Mouse (Mus musculus): ENCODE results near the gene 2310030G06Rik. TPM values are rescaled to one million over a fixed set of nuclear protein-coding genes. Genes with fewer than 3 reads are reported as not detected.

Gene 2310030G06Rik
- polyA plus RNA-seq, 2 experiments, result 1.8 to 2.3 TPM

GRCm38 (mm10) chr9:50742744-50743143 lies 3.6 kb downstream of the 2310030G06Rik start:
- 45% methylated on average over 2 of the region's 2 CpGs for WGBS (ENCODE audit: insufficient replicate concordance)
- no peak for ATAC-seq (ENCODE audit: insufficient read depth)

GRCm38 (mm10) chr9:50742261-50742660 lies 4.1 kb downstream of the 2310030G06Rik start:
- ATAC-seq (ENCODE audit: insufficient read depth), result no peak
- Histone ChIP-seq H3K36me3 (replicated peaks; ENCODE audit: control insufficient read depth, insufficient read depth, low read depth) (no peaks in the 10 kb centered on the region), H3K27ac (no peak overlapping the region), H3K9ac (replicated peaks) (no peak overlapping the region), H3K4me1 (replicated peaks; ENCODE audit: control insufficient read depth in 2 of 2, insufficient read depth in 2 of 2, low read length in 1 of 2) (peaks cover 4 to 5% of the 10 kb centered on the region in 2 experiments; a peak in 1 of 4 replicates), H3K4me3 (ENCODE audit: insufficient read depth in 1 of 2, low read depth in 2 of 2, low read length in 2 of 2) (no peak overlapping the region), H3K4me2 (ENCODE audit: low read depth) (no peak overlapping the region), H3K27me3 (ENCODE audit: control insufficient read depth, insufficient read depth, low read length) (no peaks in the 10 kb centered on the region; the same call in 1 of the 2 replicates), H3K9me3 (ENCODE audit: control insufficient read depth, low read length) (no peaks in the 10 kb centered on the region)
- DNase-seq (ENCODE audit: low read depth in 3 of 3, low spot score in 3 of 3), result no peak
- WGBS (ENCODE audit: insufficient replicate concordance), result 59% methylated on average over 3 of the region's 3 CpGs
- TF ChIP-seq CTCF (IDR thresholded peaks at IDR 0.05; ENCODE audit: low read depth) (no peak), EP300 (IDR thresholded peaks at IDR 0.05; ENCODE audit: low read depth) (no peak)

More at GRCm38 (mm10) chr9:50742744-50743143, 3.6 kb downstream of the 2310030G06Rik start:
- Histone ChIP-seq H3K4me1 (replicated peaks; ENCODE audit: control insufficient read depth in 2 of 2, insufficient read depth in 2 of 2, low read length in 1 of 2) (peaks cover 4 to 5% of the 10 kb centered on the region in 2 experiments; a peak in 1 of 4 replicates), H3K27ac (no peak overlapping the region), H3K36me3 (replicated peaks; ENCODE audit: control insufficient read depth, insufficient read depth, low read depth) (no peaks in the 10 kb centered on the region), H3K9ac (replicated peaks) (no peak overlapping the region), H3K27me3 (ENCODE audit: control insufficient read depth, insufficient read depth, low read length) (no peaks in the 10 kb centered on the region; the same call in 1 of the 2 replicates), H3K4me2 (ENCODE audit: low read depth) (no peak overlapping the region), H3K4me3 (ENCODE audit: insufficient read depth in 1 of 2, low read depth in 2 of 2, low read length in 2 of 2) (no peak overlapping the region), H3K9me3 (ENCODE audit: control insufficient read depth, low read length) (no peaks in the 10 kb centered on the region)
- DNase-seq (ENCODE audit: low read depth in 3 of 3, low spot score in 3 of 3), result no peak
- TF ChIP-seq EP300 (IDR thresholded peaks at IDR 0.05; ENCODE audit: low read depth) (no peak), CTCF (IDR thresholded peaks at IDR 0.05; ENCODE audit: low read depth) (no peak)

- H3K4me3 ChIP-seq (ENCODE audit: insufficient read depth in 1 of 2, low read depth in 2 of 2, low read length in 2 of 2), result no peak overlapping the region
- TF ChIP-seq EP300 (IDR thresholded peaks at IDR 0.05; ENCODE audit: low read depth) (no peak), CTCF (IDR thresholded peaks at IDR 0.05; ENCODE audit: low read depth) (no peak)
- 71% methylated on average over 14 of the region's 14 CpGs for WGBS (ENCODE audit: insufficient replicate concordance)
- no peaks in the 10 kb centered on the region for H3K36me3 ChIP-seq (replicated peaks; ENCODE audit: control insufficient read depth, insufficient read depth, low read depth)
- no peak overlapping the region for H3K9ac ChIP-seq (replicated peaks)
- ATAC-seq (ENCODE audit: insufficient read depth), result no peak
- DNase-seq (ENCODE audit: low read depth in 3 of 3, low spot score in 3 of 3), result no peak
- no peak overlapping the region for H3K27ac ChIP-seq
- H3K4me1 ChIP-seq (replicated peaks; ENCODE audit: control insufficient read depth in 2 of 2, insufficient read depth in 2 of 2, low read length in 1 of 2), result peaks cover 4 to 5% of the 10 kb centered on the region in 2 experiments; a peak in 1 of 4 replicates
- no peak overlapping the region for H3K4me2 ChIP-seq (ENCODE audit: low read depth)
- H3K27me3 ChIP-seq (ENCODE audit: control insufficient read depth, insufficient read depth, low read length), result no peaks in the 10 kb centered on the region; the same call in 1 of the 2 replicates
- no peaks in the 10 kb centered on the region for H3K9me3 ChIP-seq (ENCODE audit: control insufficient read depth, low read length)
Measured at GRCm38 (mm10) chr9:50740867-50741784, 5.2 kb downstream of the 2310030G06Rik start.

- H3K4me1 ChIP-seq (replicated peaks; ENCODE audit: control insufficient read depth in 2 of 2, insufficient read depth in 2 of 2, low read length in 1 of 2), result peaks cover 4 to 5% of the 10 kb centered on the region in 2 experiments; a peak in 1 of 4 replicates
- H3K36me3 ChIP-seq (replicated peaks; ENCODE audit: control insufficient read depth, insufficient read depth, low read depth), result no peaks in the 10 kb centered on the region
- H3K4me2 ChIP-seq (ENCODE audit: low read depth), result peak within 1 kb of the TSS; percentile 57
- 9% methylated on average over 36 of the region's 36 CpGs for WGBS (ENCODE audit: insufficient replicate concordance)
- peak; percentile 97 for ATAC-seq (ENCODE audit: insufficient read depth)
- peak within 1 kb of the TSS; percentile 34 to 35 for H3K4me3 ChIP-seq (ENCODE audit: insufficient read depth in 1 of 2, low read depth in 2 of 2, low read length in 2 of 2)
- H3K9ac ChIP-seq (replicated peaks), result no peak within 1 kb of the TSS
- no peaks in the 10 kb centered on the region for H3K9me3 ChIP-seq (ENCODE audit: control insufficient read depth, low read length)
- no peak for TF ChIP-seq CTCF (IDR thresholded peaks at IDR 0.05; ENCODE audit: low read depth)
- H3K27ac ChIP-seq, result no peak within 1 kb of the TSS
- H3K27me3 ChIP-seq (ENCODE audit: control insufficient read depth, insufficient read depth, low read length), result no peaks in the 10 kb centered on the region
- peak; percentile 69 to 76 (median 71) for DNase-seq (ENCODE audit: low read depth in 3 of 3, low spot score in 3 of 3)
Measured at GRCm38 (mm10) chr9:50738914-50739870, 7.1 kb downstream of the 2310030G06Rik start, which contains the start of gene Dixdc1. TSS of gene Dixdc1 (minus strand) at chr9:50739517.

All from liver, embryonic 14.5 days (tissue).